Mouse (Mus musculus) hindbrain, embryonic 13.5 days (tissue): ENCODE data around the gene Ptprs. TPM values are rescaled to one million over a fixed set of nuclear protein-coding genes. Genes with fewer than 3 reads are reported as not detected.
A peak's percentile ranks its signal among the peaks of the same experiment; 100 is the strongest.

Experiments
- ATAC-seq: fragments of 200-750 bp; cut with Nextera tagmentation; 2 replicates; pipeline ENCODE4 v1.8.0; 2017; ENCODE audit warnings: moderate TSS enrichment; ENCODE audit not compliant: low FRiP score
- H3K27ac ChIP-seq: fragments of 300-500 bp; sonication (generic); 2 replicates; pipeline ENCODE4 v1.5.1; 2015; ENCODE audit warnings: inconsistent platforms, mild to moderate bottlenecking, moderate library complexity
- H3K27me3 ChIP-seq: fragments of 300-500 bp; sonication (generic); 2 replicates; pipeline ENCODE4 v1.6.1; 2015; ENCODE audit warnings: mild to moderate bottlenecking, inconsistent platforms
- H3K36me3 ChIP-seq: fragments of 300-500 bp; sonication (generic); 2 replicates; pipeline ENCODE4 v1.6.1; 2015; ENCODE audit warnings: mild to moderate bottlenecking, inconsistent platforms
- H3K4me1 ChIP-seq: fragments of 300-500 bp; sonication (generic); replicated peaks from 2 replicates; pipeline ENCODE4 v1.6.1; 2015; ENCODE audit warnings: inconsistent platforms
- H3K4me2 ChIP-seq: fragments of 300-500 bp; sonication (generic); 2 replicates; pipeline ENCODE4 v1.6.1; 2015; ENCODE audit warnings: inconsistent platforms, mild to moderate bottlenecking, moderate library complexity
- H3K4me3 ChIP-seq: fragments of 300-500 bp; sonication (generic); 2 replicates; pipeline ENCODE4 v1.5.1; 2015; ENCODE audit warnings: mild to moderate bottlenecking, inconsistent platforms
- H3K9ac ChIP-seq: fragments of 300-500 bp; sonication (generic); 2 replicates; pipeline ENCODE4 v1.6.1; 2015; ENCODE audit warnings: mild to moderate bottlenecking, inconsistent platforms
- H3K9me3 ChIP-seq: fragments of 300-500 bp; sonication (generic); 2 replicates; pipeline ENCODE4 v1.6.1; 2016; ENCODE audit warnings: inconsistent platforms
- WGBS: fragments of 180-500 bp; shearing (Covaris S2); methylation state at CpG from one replicate; pipeline ENCODE4 v1.1.7; 2015; 5-methylcytosine and 5-hydroxymethylcytosine counted together
- polyA plus RNA-seq: library from polyadenylated mRNA; unstranded; fragments of >200 nt; fragmentation: Nextera tagmentation; extraction: Ambion mirVana; gene quantifications from 2 replicates; pipeline ENCODE4 v1.2.1, GENCODE M21; 2015

The Ptprs gene
- polyA plus RNA-seq, 1 experiment from 2014 or later: 273 TPM

GRCm38 (mm10) chr17:56472733-56473610 is 3.3 kb downstream of the Ptprs start:
- H3K4me2 ChIP-seq: peak overlapping the region; percentile 99
- peaks cover 71% of the 10 kb centered on the region for H3K4me1 ChIP-seq
- H3K4me3 ChIP-seq: peak overlapping the region; percentile 90
- peak overlapping the region; percentile 99 for H3K27ac ChIP-seq
- H3K9ac ChIP-seq: peak overlapping the region; percentile 99
- 1% methylated on average over 50 of the region's 50 CpGs for WGBS
- H3K27me3 ChIP-seq: no peaks in the 10 kb centered on the region
- no peak for ATAC-seq
- no peaks in the 10 kb centered on the region for H3K9me3 ChIP-seq
- H3K36me3 ChIP-seq: peaks cover 8% of the 10 kb centered on the region; the same call in 1 of the 2 replicates

GRCm38 (mm10) chr17:56472121-56472520 is 4.2 kb downstream of the Ptprs start:
- Histone ChIP-seq H3K27me3 (no peaks in the 10 kb centered on the region), H3K9ac (peak overlapping the region; percentile 99), H3K9me3 (no peaks in the 10 kb centered on the region), H3K4me1 (peaks cover 79% of the 10 kb centered on the region), H3K27ac (peak overlapping the region; percentile 18; the same call in 1 of the 2 replicates), H3K36me3 (peaks cover 8% of the 10 kb centered on the region; the same call in 1 of the 2 replicates), H3K4me2 (peak overlapping the region; percentile 99), H3K4me3 (peak overlapping the region; percentile 90)
- 6% methylated on average over 16 of the region's 16 CpGs for WGBS
- ATAC-seq: no peak

- no peaks in the 10 kb centered on the region for H3K9me3 ChIP-seq
- H3K27ac ChIP-seq: peak overlapping the region; percentile 92
- no peak for ATAC-seq
- WGBS: 69% methylated on average over 5 of the region's 5 CpGs
- H3K4me2 ChIP-seq: peak overlapping the region; percentile 55; the same call in 1 of the 2 replicates
- no peak overlapping the region for H3K9ac ChIP-seq
- no peaks in the 10 kb centered on the region for H3K27me3 ChIP-seq
- H3K4me3 ChIP-seq: no peak overlapping the region
- H3K4me1 ChIP-seq: peaks cover 89% of the 10 kb centered on the region
- H3K36me3 ChIP-seq: peaks cover 8% of the 10 kb centered on the region; the same call in 1 of the 2 replicates
Measured at GRCm38 (mm10) chr17:56471136-56471535, 5.1 kb downstream of the Ptprs start.

- peak overlapping the region; percentile 55 for H3K4me2 ChIP-seq
- H3K9me3 ChIP-seq: no peaks in the 10 kb centered on the region
- WGBS: 16% methylated on average over 10 of the region's 10 CpGs
- peak overlapping the region; percentile 65 for H3K9ac ChIP-seq
- H3K36me3 ChIP-seq: peaks cover 8% of the 10 kb centered on the region; the same call in 1 of the 2 replicates
- peak overlapping the region; percentile 30 for H3K4me3 ChIP-seq
- H3K27ac ChIP-seq: peak overlapping the region; percentile 92
- peaks cover 95% of the 10 kb centered on the region for H3K4me1 ChIP-seq
- H3K27me3 ChIP-seq: no peaks in the 10 kb centered on the region
- no peak for ATAC-seq
Measured at GRCm38 (mm10) chr17:56470571-56470970, 5.7 kb downstream of the Ptprs start.

- no peak for ATAC-seq
- WGBS: 3% methylated on average over 25 of the region's 26 CpGs
- Histone ChIP-seq H3K4me3 (peak overlapping the region; percentile 30), H3K9me3 (no peaks in the 10 kb centered on the region), H3K27me3 (no peaks in the 10 kb centered on the region), H3K4me2 (peak overlapping the region; percentile 55), H3K27ac (peak overlapping the region; percentile 92), H3K9ac (peak overlapping the region; percentile 65), H3K4me1 (peaks cover 98% of the 10 kb centered on the region), H3K36me3 (peaks cover 8% of the 10 kb centered on the region; the same call in 1 of the 2 replicates)
Measured at GRCm38 (mm10) chr17:56470001-56470436, 6.3 kb downstream of the Ptprs start.

- H3K36me3 ChIP-seq: peaks cover 8% of the 10 kb centered on the region; the same call in 1 of the 2 replicates
- peak overlapping the region; percentile 30; the same call in 1 of the 2 replicates for H3K4me3 ChIP-seq
- H3K27ac ChIP-seq: peak overlapping the region; percentile 92
- H3K9me3 ChIP-seq: no peaks in the 10 kb centered on the region
- peaks cover 100% of the 10 kb centered on the region for H3K4me1 ChIP-seq
- H3K9ac ChIP-seq: peak overlapping the region; percentile 65
- peak overlapping the region; percentile 55 for H3K4me2 ChIP-seq
- H3K27me3 ChIP-seq: no peaks in the 10 kb centered on the region
- ATAC-seq: no peak
- 20% methylated on average over 8 of the region's 8 CpGs for WGBS
Measured at GRCm38 (mm10) chr17:56469275-56469674, 7.0 kb downstream of the Ptprs start.

GRCm38 (mm10) chr17:56468870-56469269 is 7.4 kb downstream of the Ptprs start:
- Histone ChIP-seq H3K9ac (peak overlapping the region; percentile 65; the same call in 1 of the 2 replicates), H3K4me3 (no peak overlapping the region; the same call in 1 of the 2 replicates), H3K27me3 (no peaks in the 10 kb centered on the region), H3K4me2 (peak overlapping the region; percentile 55), H3K27ac (peak overlapping the region; percentile 92), H3K36me3 (peaks cover 8% of the 10 kb centered on the region; the same call in 1 of the 2 replicates), H3K4me1 (peaks cover 100% of the 10 kb centered on the region), H3K9me3 (no peaks in the 10 kb centered on the region)
- WGBS: 61% methylated on average over 7 of the region's 7 CpGs
- no peak for ATAC-seq

- WGBS: 84% methylated on average over 9 of the region's 9 CpGs
- Histone ChIP-seq H3K9ac (peak overlapping the region; percentile 60; the same call in 1 of the 2 replicates), H3K36me3 (peaks cover 8% of the 10 kb centered on the region; the same call in 1 of the 2 replicates), H3K4me2 (0 out of 2 replicates have a peak overlapping the region, but pooled peaks have one; percentile 55), H3K4me1 (peaks cover 100% of the 10 kb centered on the region), H3K27me3 (no peaks in the 10 kb centered on the region), H3K4me3 (no peak overlapping the region; the same call in 1 of the 2 replicates), H3K9me3 (no peaks in the 10 kb centered on the region), H3K27ac (peak overlapping the region; percentile 92)
- ATAC-seq: no peak
Measured at GRCm38 (mm10) chr17:56468380-56468779, 7.9 kb downstream of the Ptprs start.

GRCm38 (mm10) chr17:56467456-56467884 is 8.8 kb downstream of the Ptprs start:
- H3K27ac ChIP-seq: peak overlapping the region; percentile 92
- ATAC-seq: peak; percentile 65
- peaks cover 8% of the 10 kb centered on the region; the same call in 1 of the 2 replicates for H3K36me3 ChIP-seq
- peaks cover 100% of the 10 kb centered on the region for H3K4me1 ChIP-seq
- no peaks in the 10 kb centered on the region for H3K9me3 ChIP-seq
- H3K27me3 ChIP-seq: no peaks in the 10 kb centered on the region
- H3K4me3 ChIP-seq: no peak overlapping the region
- peak overlapping the region; percentile 60 for H3K9ac ChIP-seq
- H3K4me2 ChIP-seq: peak overlapping the region; percentile 40
- 10% methylated on average over 7 of the region's 7 CpGs for WGBS

- no peaks in the 10 kb centered on the region for H3K9me3 ChIP-seq
- no peak for ATAC-seq
- peaks cover 99% of the 10 kb centered on the region for H3K4me1 ChIP-seq
- H3K27ac ChIP-seq: peak overlapping the region; percentile 92
- H3K36me3 ChIP-seq: peaks cover 8% of the 10 kb centered on the region; the same call in 1 of the 2 replicates
- no peaks in the 10 kb centered on the region for H3K27me3 ChIP-seq
- peak overlapping the region; percentile 65 for H3K9ac ChIP-seq
- 0 out of 2 replicates have a peak overlapping the region, but pooled peaks have one; percentile 11 for H3K4me3 ChIP-seq
- WGBS: 63% methylated on average over 6 of the region's 6 CpGs
- peak overlapping the region; percentile 40 for H3K4me2 ChIP-seq
Measured at GRCm38 (mm10) chr17:56466747-56467146, 9.5 kb downstream of the Ptprs start.

- no peak overlapping the region for H3K9ac ChIP-seq
- H3K27ac ChIP-seq: peak overlapping the region; percentile 50; the same call in 1 of the 2 replicates
- peaks cover 8% of the 10 kb centered on the region; the same call in 1 of the 2 replicates for H3K36me3 ChIP-seq
- 74% methylated on average over 7 of the region's 7 CpGs for WGBS
- H3K4me3 ChIP-seq: no peak overlapping the region
- no peak for ATAC-seq
- peaks cover 99% of the 10 kb centered on the region for H3K4me1 ChIP-seq
- H3K9me3 ChIP-seq: no peaks in the 10 kb centered on the region
- no peaks in the 10 kb centered on the region for H3K27me3 ChIP-seq
- H3K4me2 ChIP-seq: no peak overlapping the region
Measured at GRCm38 (mm10) chr17:56464817-56465216, 11.5 kb downstream of the Ptprs start.

- H3K9me3 ChIP-seq: no peaks in the 10 kb centered on the region
- peaks cover 8% of the 10 kb centered on the region; the same call in 1 of the 2 replicates for H3K36me3 ChIP-seq
- H3K4me3 ChIP-seq: no peak overlapping the region
- no peak overlapping the region for H3K9ac ChIP-seq
- H3K27ac ChIP-seq: 0 out of 2 replicates have a peak overlapping the region, but pooled peaks have one; percentile 91
- 90% methylated on average over 2 of the region's 2 CpGs for WGBS
- ATAC-seq: no peak
- H3K4me1 ChIP-seq: peaks cover 99% of the 10 kb centered on the region
- no peaks in the 10 kb centered on the region for H3K27me3 ChIP-seq
- no peak overlapping the region for H3K4me2 ChIP-seq
Measured at GRCm38 (mm10) chr17:56464345-56464744, 11.9 kb downstream of the Ptprs start.
